Mouse (Mus musculus) spleen, embryonic (tissue): ENCODE data around the gene Smad5.

Experiments
- CTCF ChIA-PET: fragments of 350-600 bp; sonication (Branson Sonifier 250); formaldehyde crosslinking; loops from one replicate; lab custom pipeline; 2022; lab: Charles Lee

The Smad5 gene

GRCm38 (mm10) chr13:56753192-56753951, 50.6 kb downstream of the Smad5 start, which contains the start of gene Gm45623:
TSS of gene Gm45623 (minus strand) at chr13:56753827.
- CTCF ChIA-PET = no interaction called here

- CTCF ChIA-PET = no interaction called here
These were observed 53.1 kb downstream of the Smad5 start for GRCm38 (mm10) chr13:56755871-56756270.

GRCm38 (mm10) chr13:56757201-56757600, 54.4 kb downstream of the Smad5 start:
- CTCF ChIA-PET = no interaction called here

- CTCF ChIA-PET = no interaction called here
These were observed 55.7 kb downstream of the Smad5 start for GRCm38 (mm10) chr13:56758492-56758891.

GRCm38 (mm10) chr13:56762446-56763229, 59.8 kb downstream of the Smad5 start:
- CTCF ChIA-PET = interaction anchor here (0.7 kb wide), 1 partner anchor 1431 kb away, joined by 8 read pairs; no protein-coding TSS in a partner anchor

GRCm38 (mm10) chr13:56765284-56766032, 62.6 kb downstream of the Smad5 start:
- CTCF ChIA-PET = no interaction called here

- CTCF ChIA-PET = no interaction called here
These were observed 63.4 kb downstream of the Smad5 start for GRCm38 (mm10) chr13:56766211-56766610.

GRCm38 (mm10) chr13:56769431-56769830, 66.6 kb downstream of the Smad5 start:
- CTCF ChIA-PET = no interaction called here

- CTCF ChIA-PET = no interaction called here
These were observed 67.3 kb downstream of the Smad5 start for GRCm38 (mm10) chr13:56770136-56770578.

- CTCF ChIA-PET = no interaction called here
These were observed 68.0 kb downstream of the Smad5 start for GRCm38 (mm10) chr13:56770786-56771185.

- CTCF ChIA-PET = no interaction called here
These were observed 69.8 kb downstream of the Smad5 start for GRCm38 (mm10) chr13:56772592-56772991.

GRCm38 (mm10) chr13:56773262-56773870, 70.6 kb downstream of the Smad5 start:
- CTCF ChIA-PET = no interaction called here

- CTCF ChIA-PET = no interaction called here
These were observed 71.5 kb downstream of the Smad5 start for GRCm38 (mm10) chr13:56774304-56774703.

GRCm38 (mm10) chr13:56780746-56781469, 78.1 kb downstream of the Smad5 start:
- CTCF ChIA-PET = no interaction called here

- CTCF ChIA-PET = no interaction called here
These were observed 78.9 kb downstream of the Smad5 start for GRCm38 (mm10) chr13:56781697-56782096.

GRCm38 (mm10) chr13:56782621-56783020, 79.8 kb downstream of the Smad5 start:
- CTCF ChIA-PET = no interaction called here

GRCm38 (mm10) chr13:56790683-56791082, 87.9 kb downstream of the Smad5 start:
- CTCF ChIA-PET = interaction anchor here (0.7 kb wide), 1 partner anchor 9 kb away, joined by 4 read pairs; no protein-coding TSS in a partner anchor
